Mouse (Mus musculus) C2C12 (cell line): ENCODE results near the gene Frg2f1. TPM values are rescaled to one million over a fixed set of nuclear protein-coding genes. Genes with fewer than 3 reads are reported as not detected.

Experiments
- H3K27me3 ChIP-seq: one replicate; pipeline ENCODE4 v1.6.1; 2011; ENCODE audit not compliant: control insufficient read depth, insufficient read depth, insufficient read length
- H3K36me3 ChIP-seq: one replicate; pipeline ENCODE4 v1.6.1; 2011; ENCODE audit not compliant: control insufficient read depth, insufficient read depth
- H3K4me3 ChIP-seq: one replicate; pipeline ENCODE4 v1.5.1; 2011; ENCODE audit warnings: mild to moderate bottlenecking, control low read depth; ENCODE audit not compliant: poor library complexity, insufficient read depth, severe bottlenecking
- H3K79me2 ChIP-seq: one replicate; pipeline ENCODE4 v1.6.1; 2011; ENCODE audit not compliant: control insufficient read depth, insufficient read depth
- H3K79me3 ChIP-seq: one replicate; pipeline ENCODE4 v1.6.1; 2011; ENCODE audit warnings: low read depth, control low read depth
- H3ac ChIP-seq: one replicate; pipeline ENCODE3; 2011; ENCODE audit warnings: low read depth; ENCODE audit not compliant: control insufficient read depth, insufficient read length
- CEBPB ChIP-seq: IDR thresholded peaks from one replicate; pipeline ENCODE4 v1.6.1; 2011; ENCODE audit warnings: low read depth, mild to moderate bottlenecking, control low read depth, moderate library complexity
- CTCF ChIP-seq: IDR thresholded peaks from one replicate; pipeline ENCODE4 v1.5.1; 2011; ENCODE audit not compliant: control insufficient read depth, insufficient read depth, insufficient read length
- FOSL1 ChIP-seq: IDR thresholded peaks from one replicate; pipeline ENCODE4 v1.8.0; 2011; ENCODE audit warnings: mild to moderate bottlenecking, low read length; ENCODE audit not compliant: poor library complexity, insufficient read depth, severe bottlenecking
- MAX ChIP-seq: IDR thresholded peaks from one replicate; pipeline ENCODE4 v1.6.1; 2011; ENCODE audit warnings: mild to moderate bottlenecking, control low read depth
- MYOD1 ChIP-seq: IDR thresholded peaks from one replicate; pipeline ENCODE4 v1.6.1; 2011; ENCODE audit warnings: low read depth; ENCODE audit not compliant: control insufficient read depth, insufficient read length
- MYOG ChIP-seq: IDR thresholded peaks from one replicate; pipeline ENCODE4 v1.6.1; 2011; ENCODE audit not compliant: control insufficient read depth, insufficient read length; ENCODE audit errors: extremely low read depth
- USF1 ChIP-seq: IDR thresholded peaks from one replicate; pipeline ENCODE4 v1.6.1; 2011; ENCODE audit warnings: low read depth, mild to moderate bottlenecking, control low read depth, moderate library complexity
- polyA plus RNA-seq: library from polyadenylated mRNA; unstranded; fragments of >200 nt; fragmentation: generic; extraction: Trizol; gene quantifications from one replicate; pipeline ENCODE4 v1.2.1, GENCODE M21; 2012; ENCODE audit warnings: missing spikeins

Frg2f1 gene
- polyA plus RNA-seq, 1 experiment = 2.0 TPM

DNA sequence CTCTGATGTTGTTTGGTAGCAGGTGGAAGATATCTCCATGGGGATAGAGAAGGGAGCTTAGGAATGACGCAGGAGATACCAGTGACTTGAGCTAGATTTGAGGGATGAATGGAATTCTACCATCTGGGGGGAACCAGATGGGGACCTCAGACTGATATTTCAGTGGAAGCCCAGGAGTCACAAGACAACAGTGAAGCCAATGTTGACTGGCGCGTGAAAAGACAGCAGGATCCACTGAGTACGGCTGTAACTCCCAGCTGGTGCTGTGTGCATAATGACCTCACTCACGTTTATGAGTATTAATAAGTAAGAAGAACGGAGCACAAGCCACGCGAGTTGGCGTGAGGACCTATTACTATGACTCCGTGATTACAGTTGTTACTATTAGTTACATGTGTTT is 49.7 kb downstream of the Frg2f1 start:
- Histone ChIP-seq H3K4me3 (no peak overlapping the region), H3K36me3 (no peaks in the 10 kb centered on the region), H3ac (no peak overlapping the region), H3K79me3 (no peaks in the 10 kb centered on the region), H3K27me3 (peaks cover 11% of the 10 kb centered on the region), H3K79me2 (no peaks in the 10 kb centered on the region)
- TF ChIP-seq MAX = no peak
- TF ChIP-seq USF1 = no peak
- TF ChIP-seq CTCF = no peak
- TF ChIP-seq MYOG = no peak
- no peak for TF ChIP-seq CEBPB
- TF ChIP-seq MYOD1 = no peak
- no peak for TF ChIP-seq FOSL1

DNA sequence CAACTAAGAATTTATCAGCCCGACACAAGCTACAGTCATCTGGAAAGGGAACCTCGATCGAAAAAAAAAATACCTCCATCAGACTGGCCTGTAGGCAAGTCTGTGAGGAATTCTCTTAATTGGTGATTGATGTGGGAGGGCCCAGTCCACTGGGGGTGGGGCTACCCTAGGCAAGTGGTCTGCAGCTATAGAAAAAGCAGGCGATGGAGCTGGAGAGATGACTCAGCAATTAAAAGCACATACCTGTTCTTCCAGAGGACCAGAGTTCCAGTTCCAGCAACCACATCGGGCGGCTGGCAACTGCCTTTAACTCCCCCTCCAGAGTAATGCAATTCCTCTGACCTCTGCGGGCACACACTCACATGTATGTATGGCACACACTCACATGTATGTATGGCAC is 54.4 kb downstream of the Frg2f1 start:
- no peak overlapping the region for H3ac ChIP-seq
- H3K79me3 ChIP-seq = no peaks in the 10 kb centered on the region
- TF ChIP-seq MAX = no peak
- no peak for TF ChIP-seq MYOD1
- TF ChIP-seq CTCF = no peak
- TF ChIP-seq MYOG = no peak
- TF ChIP-seq USF1 = no peak
- TF ChIP-seq CEBPB = no peak
- no peak for TF ChIP-seq FOSL1
- no peaks in the 10 kb centered on the region for H3K36me3 ChIP-seq
- H3K27me3 ChIP-seq = peaks cover 9% of the 10 kb centered on the region
- H3K79me2 ChIP-seq = no peaks in the 10 kb centered on the region
- no peak overlapping the region for H3K4me3 ChIP-seq

DNA sequence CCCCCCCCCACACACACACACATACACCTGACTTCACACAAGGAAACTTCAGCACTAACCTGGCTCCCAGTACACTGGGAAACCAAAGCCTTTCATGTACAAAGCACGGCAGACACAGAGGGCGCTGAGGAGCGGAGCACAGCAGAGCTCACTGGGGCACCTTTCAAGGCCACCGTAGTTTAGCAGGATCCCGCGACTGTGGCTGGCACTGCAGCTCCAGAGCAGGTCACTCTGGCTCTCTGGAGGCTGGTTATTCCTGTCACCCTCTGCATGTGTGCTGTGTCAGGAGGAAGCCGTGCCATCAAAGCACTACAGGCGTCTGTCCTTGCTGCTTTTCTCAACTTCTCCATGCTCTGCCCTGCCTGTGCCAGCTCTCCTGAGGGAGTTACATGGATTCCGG is 56.3 kb downstream of the Frg2f1 start:
- peaks cover 15% of the 10 kb centered on the region for H3K27me3 ChIP-seq
- H3K4me3 ChIP-seq = no peak overlapping the region
- H3ac ChIP-seq = no peak overlapping the region
- no peak for TF ChIP-seq MYOD1
- no peak for TF ChIP-seq CTCF
- no peak for TF ChIP-seq CEBPB
- TF ChIP-seq MAX = no peak
- no peak for TF ChIP-seq MYOG
- no peak for TF ChIP-seq USF1
- TF ChIP-seq FOSL1 = no peak
- no peaks in the 10 kb centered on the region for H3K36me3 ChIP-seq
- no peaks in the 10 kb centered on the region for H3K79me3 ChIP-seq
- H3K79me2 ChIP-seq = no peaks in the 10 kb centered on the region

Other genes with a start within 250 kb of the Frg2f1 start
- 818 TPM for gene Ybx1, start 244.9 kb downstream of the Frg2f1 start, polyA plus RNA-seq
- gene Ppih, start 219.0 kb downstream of the Frg2f1 start, polyA plus RNA-seq = 68.2 TPM
- 0.22 TPM for gene Ccdc30, start 124.0 kb downstream of the Frg2f1 start, polyA plus RNA-seq
- gene Ppcs, start 117.1 kb downstream of the Frg2f1 start, polyA plus RNA-seq = 17.9 TPM
- not detected for gene Zmynd12, start 116.7 kb downstream of the Frg2f1 start, polyA plus RNA-seq
- not detected for gene Rimkla, start 46.9 kb downstream of the Frg2f1 start, polyA plus RNA-seq
- 9.3 TPM for gene Foxj3, start 2.5 kb downstream of the Frg2f1 start, polyA plus RNA-seq
- 0.09 TPM for gene Guca2a, start 98.2 kb upstream of the Frg2f1 start, polyA plus RNA-seq
- gene Guca2b, start 119.4 kb upstream of the Frg2f1 start, polyA plus RNA-seq = not detected
- gene Hivep3, start 194.3 kb upstream of the Frg2f1 start, polyA plus RNA-seq = 1.4 TPM